Mouse (Mus musculus) brain, embryonic 14.5 days (tissue): ENCODE data around the gene Cysrt1.

ENCODE experiments used
- CTCF ChIP-seq: fragments of 200-500 bp; IDR thresholded peaks from 2 replicates; pipeline ENCODE4 v1.5.1; 2012; ENCODE audit warnings: inconsistent platforms, mild to moderate bottlenecking, moderate library complexity, borderline replicate concordance; ENCODE audit not compliant: insufficient read depth, insufficient read length; ENCODE audit errors: extremely low read depth
- POLR2A ChIP-seq: fragments of 200-500 bp; IDR thresholded peaks from 2 replicates; pipeline ENCODE4 v1.6.1; 2012; ENCODE audit warnings: mild to moderate bottlenecking, inconsistent platforms, borderline replicate concordance; ENCODE audit not compliant: poor library complexity, insufficient read depth, insufficient read length, severe bottlenecking; ENCODE audit errors: extremely low read depth

DNA sequence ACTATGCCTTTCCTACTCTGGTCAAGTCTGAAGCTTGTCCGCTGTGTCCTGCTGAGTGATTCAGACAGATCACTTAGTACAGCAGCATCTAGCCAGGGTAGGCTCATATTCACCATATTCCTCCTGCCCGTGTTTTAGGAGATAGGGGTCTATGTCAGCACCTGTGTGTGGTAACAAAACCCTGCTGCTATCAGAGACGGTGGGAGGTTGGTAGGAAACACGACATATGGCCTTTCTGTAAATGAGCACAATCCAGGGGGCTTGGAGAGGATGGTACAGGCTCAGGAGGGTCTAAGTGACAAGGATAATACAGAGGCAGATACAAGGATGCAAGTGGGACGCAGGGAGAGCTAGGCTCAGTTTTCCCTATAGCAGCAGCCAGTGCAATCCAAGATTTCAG lies 12.7 kb downstream of the Cysrt1 start:
- no peak for TF ChIP-seq CTCF
- no peak for TF ChIP-seq POLR2A
